Mouse (Mus musculus) neural tube, embryonic 10.5 days (tissue): Measurements from ENCODE around the gene Ruvbl2.

Experiments
- DNase-seq: peaks from one replicate; pipeline ENCODE4 v3.0.0-alpha.2; 2017; ENCODE audit warnings: low spot score; ENCODE audit errors: extremely low spot score

Gene Ruvbl2

DNA sequence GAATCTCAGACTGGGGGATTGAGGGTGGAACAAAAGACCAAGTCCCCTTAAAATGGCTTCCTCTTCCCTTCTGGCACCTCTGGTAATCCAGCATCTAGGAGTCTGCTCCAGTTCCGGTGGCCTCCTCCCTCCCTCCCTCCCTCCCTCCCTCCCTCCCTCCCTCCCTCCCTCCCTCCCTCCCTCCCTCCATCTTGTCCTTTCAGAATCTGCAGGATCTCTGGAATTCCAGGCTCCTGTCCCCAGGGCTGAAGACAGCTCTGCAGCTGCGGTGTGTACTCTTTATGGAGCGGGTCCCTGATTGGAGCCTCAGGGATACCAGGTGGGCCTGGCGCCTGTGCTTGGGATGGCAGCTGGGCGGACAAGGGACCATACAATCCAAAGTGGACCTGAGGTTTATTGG, 23.4 kb upstream of the Ruvbl2 start:
- DNase-seq = no peak

GRCm38 (mm10) chr7:45460860-45461314, 23.0 kb upstream of the Ruvbl2 start:
- DNase-seq = no peak

DNA sequence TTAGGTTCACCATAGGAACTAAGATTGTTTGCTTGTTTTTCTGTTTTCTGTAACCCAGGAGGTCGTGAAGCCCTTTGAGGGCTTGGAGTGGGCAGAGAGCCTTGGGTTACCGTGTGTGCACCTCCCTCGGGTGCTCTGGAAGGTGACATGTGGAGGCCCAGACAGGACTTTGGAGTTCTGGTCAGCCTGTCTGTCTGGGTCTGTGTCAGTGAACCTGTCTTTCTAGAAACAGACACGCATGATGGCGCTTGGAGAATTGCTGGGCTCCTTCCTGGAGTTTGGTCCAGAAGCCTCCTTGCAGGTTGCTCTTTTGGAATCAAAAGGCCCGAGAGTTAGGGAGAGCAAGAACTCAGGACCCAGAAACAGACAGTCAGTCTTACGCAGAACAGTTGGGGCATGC, 22.5 kb upstream of the Ruvbl2 start:
- DNase-seq = no peak

GRCm38 (mm10) chr7:45459564-45460140, 21.8 kb upstream of the Ruvbl2 start, which contains the start of gene Ftl1:
TSS of gene Ftl1 (minus strand) at chr7:45459884.
- peak; percentile 97 for DNase-seq

- DNase-seq = peak; percentile 89
These were observed 21.1 kb upstream of the Ruvbl2 start for GRCm38 (mm10) chr7:45458748-45459563.

DNA sequence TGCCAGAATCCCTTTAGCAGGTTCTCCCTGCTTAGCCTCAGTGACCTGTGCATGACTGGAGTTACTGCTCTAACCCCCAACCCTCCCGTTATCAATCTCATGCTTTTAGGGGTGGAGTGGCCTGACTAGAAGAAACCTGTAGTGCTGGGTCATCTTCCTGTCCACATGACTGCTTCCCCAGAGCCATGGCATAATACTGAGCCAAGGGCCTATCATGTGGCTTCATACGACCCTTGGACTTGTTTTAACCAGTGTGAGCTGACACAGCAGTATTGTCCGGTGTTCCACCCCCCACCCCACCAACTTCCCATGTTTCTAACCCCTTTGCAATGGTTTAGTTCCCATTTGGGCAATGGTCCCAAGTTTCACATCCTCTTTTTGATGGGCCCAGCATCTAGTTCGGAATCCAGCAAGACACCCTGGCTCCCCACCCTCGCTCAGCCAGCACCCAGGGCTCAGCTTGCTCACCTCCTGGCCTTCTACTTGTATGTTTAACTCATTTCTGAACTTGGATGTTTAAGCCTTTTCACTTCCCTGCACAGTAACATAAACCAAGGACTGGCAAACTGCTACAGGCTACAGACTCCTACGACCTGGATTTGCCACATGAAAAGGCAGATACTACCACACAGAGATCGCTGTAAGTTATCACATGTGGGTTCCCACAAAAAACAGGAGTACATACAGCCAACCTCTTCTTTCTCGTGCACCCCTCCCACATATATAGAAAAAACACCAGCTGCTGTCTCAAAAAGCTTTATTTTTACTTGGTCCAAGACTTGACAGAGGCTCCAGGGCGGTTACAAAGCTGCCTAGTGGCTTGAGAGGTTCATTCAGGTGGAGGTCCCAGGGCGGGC, 19.5 kb upstream of the Ruvbl2 start:
- DNase-seq = peak; percentile 42

- no peak for DNase-seq
These were observed 18.9 kb upstream of the Ruvbl2 start for GRCm38 (mm10) chr7:45456721-45457203.

DNA sequence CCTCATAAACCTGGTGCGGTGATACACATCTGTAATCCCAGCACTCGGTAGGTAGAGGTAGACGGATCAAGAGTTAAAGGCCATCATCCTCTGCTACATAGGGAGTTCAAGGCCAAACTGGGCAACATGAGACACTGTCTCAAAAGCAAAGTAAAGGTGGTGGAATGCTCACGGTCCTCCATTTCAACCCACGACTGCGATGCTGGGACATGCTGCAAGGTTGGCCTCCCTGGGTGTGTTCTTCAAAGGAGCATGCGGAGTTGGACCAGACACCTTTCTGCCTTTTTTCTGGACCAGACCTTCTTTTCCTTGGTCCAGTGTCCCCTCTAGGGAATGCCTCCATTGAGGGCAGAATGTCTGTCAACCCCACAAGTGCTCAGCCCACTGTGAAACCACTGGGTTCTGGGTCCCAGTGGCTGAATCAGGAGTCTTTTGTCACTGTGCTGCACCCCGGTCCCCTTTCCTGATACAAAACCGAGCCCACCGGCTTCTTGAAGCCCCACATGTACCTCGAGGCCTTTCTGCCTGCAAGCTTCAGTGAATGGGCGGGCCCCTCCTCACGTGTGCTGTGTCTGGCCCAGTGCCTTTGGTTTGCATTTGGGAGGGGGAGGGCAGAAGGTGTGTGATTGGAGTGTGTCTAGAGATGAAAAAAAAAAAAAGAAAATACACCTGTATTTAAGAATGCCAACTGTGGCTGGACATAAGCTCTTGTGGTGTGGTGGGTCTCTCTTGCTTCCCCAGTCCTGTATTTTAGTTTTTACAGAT, 18.2 kb upstream of the Ruvbl2 start:
- no peak for DNase-seq

DNA sequence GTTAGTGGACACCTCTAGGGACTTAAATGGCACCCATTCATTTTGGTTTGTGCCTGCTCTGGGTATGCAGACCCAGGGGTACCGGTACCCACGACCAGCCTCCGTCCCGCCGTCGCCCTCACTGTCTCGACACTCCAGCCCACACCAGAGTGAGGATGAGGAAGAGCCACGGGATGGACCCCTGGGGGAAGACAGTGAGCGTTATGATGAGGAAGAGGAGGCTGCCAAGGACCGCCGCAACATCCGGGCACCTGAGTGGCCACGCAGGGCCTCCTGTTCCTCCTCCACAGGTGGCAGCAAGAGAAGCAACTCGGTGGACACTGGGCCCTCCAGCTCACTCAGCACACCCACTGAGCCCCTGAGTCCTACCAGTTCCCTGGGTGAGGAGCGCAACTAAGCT, 17.1 kb upstream of the Ruvbl2 start:
- DNase-seq = no peak

- peak; percentile 83 for DNase-seq
These were observed 13.6 kb upstream of the Ruvbl2 start for GRCm38 (mm10) chr7:45451344-45451982.

- no peak for DNase-seq
These were observed 12.1 kb upstream of the Ruvbl2 start for GRCm38 (mm10) chr7:45449974-45450373.

DNA sequence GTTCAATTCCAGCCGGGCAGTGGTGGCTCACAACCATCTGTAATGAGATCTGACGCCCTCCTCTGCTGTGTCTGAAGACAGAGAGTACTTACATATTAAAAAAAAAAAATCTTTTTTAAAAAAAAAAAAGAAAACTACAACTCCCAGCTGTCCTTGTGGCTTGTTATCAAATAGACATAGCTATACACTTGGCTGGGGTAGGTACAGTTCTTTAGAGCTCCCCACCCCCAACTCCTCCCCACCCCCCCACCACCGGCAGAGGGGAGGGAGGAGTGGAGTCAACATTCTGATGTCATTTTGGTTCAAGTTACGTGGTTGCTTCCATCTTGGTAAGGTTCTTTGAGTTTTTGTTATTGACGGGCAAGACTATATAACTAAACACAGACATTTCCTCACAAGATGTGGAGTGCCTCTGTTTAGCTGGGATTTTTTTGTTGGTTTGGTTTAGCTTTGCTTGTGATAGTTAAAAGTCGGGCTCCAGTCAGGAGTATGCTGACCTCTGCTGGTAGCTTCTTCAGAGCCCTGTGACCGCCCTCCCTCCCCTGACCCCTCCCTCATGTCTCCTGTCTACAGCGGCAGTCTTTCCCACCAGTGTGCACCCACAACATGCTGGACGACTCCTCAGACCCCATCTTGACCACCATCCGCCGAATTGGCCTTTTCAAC, 9.6 kb upstream of the Ruvbl2 start:
- DNase-seq = no peak

GRCm38 (mm10) chr7:45446589-45446988, 8.7 kb upstream of the Ruvbl2 start:
- DNase-seq = no peak

DNA sequence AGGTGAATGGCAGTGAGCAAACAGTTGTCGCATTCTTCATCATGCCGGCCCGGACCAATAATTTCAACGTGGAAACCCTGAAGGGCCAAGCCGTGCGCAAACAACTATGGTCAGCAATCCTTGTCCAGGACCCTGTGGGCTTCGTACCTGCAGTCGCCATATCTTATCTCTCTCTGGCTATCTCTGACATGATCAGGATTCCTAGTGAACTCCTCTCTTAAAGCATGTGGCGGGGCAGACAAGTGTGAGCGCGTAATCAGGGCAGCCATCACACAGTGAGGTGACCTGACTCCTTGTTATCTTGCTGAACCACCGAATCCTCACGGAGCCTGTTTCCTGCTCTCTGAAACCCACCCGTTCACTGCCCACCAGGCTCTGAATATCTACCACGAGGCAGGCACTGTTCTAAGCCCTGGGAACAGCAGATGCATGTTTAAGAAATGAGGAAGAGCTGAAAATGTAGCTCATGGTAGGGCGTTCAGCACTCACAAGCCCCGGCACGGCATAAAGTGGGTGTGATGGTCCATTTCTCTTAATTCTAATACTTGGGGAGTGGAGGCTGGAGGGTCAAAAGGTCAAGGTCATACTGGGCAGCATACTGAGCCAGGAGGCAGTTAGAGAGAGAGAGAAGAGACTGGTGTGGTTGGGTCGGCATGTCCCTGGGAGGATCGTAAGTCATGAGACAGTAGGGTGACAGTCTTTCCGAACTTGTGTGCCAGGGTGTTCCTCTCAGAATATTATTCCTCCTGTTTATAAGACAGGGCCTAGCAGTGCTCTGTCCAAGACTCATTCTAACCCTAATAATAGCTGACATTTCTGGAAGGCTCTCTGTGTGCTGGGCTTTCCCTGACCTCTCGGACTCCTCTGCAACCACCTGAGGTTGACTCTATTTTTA, 5.9 kb upstream of the Ruvbl2 start:
- DNase-seq = no peak

- no peak for DNase-seq
These were observed 850 bp downstream of the Ruvbl2 start for GRCm38 (mm10) chr7:45437046-45437445.

DNA sequence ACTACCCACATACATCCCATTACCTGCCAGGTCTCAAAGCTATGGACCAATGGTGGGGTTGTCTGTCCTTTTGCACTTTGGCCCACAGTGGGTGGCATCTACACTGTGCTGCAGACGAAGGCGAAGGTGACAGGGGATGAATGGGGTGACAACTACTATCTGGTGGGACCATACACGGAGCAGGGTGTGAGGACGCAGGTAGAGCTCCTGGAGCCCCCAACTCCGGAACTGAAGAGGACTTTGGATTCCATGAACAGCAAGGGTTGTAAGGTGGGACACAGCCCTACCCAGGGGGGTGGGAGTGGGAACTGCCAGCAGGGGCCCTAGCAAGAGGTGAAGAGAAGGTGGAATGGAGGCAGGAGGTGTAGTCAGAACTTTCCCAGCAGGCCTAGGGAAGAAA, 1.5 kb downstream of the Ruvbl2 start:
- no peak for DNase-seq

GRCm38 (mm10) chr7:45435038-45435437, 2.9 kb downstream of the Ruvbl2 start:
- DNase-seq = no peak

DNA sequence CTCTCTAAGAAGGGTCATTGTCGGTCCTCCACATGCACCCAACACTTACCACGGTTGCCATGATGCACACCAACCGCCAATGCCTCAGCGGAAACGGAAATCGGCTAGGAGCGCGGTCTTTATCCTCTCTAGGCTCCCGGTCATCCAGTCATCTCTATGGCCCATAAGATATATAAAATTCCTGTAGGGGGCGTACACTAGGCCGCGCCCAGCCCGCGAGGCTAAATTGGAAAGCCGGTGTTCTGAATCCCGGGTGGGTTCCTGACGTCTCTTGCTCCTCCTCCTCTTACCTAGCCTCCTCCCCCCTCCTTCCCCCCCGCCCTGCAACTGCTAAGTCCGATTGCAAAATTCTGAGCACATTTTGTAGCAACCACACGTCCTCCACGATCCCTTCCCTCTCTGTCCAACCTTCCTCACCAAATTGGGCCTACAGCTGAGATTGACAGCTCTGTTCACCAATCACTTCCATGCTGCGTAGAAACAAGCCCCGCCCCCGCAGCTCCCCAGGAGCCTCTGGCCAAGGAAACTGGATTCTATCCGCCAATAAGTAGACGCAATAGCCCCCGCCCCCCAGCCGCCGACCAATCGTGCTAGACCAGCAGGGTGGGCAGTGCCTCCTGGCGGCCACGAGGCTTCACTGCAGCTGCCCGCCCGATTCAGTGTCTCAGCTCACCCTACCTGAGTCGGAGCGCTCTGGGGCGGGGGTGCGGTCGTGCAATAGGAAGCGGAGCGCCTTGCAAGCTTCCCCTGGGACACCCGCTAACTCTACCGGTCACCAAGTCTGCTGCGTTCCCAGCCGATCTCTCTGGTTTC, 3.5 kb downstream of the Ruvbl2 start, which contains the start of gene Gys1:
TSS of gene Gys1 (plus strand) at position 642 of the 813 bp plus-strand sequence.
- peak; percentile 100 for DNase-seq
